Mouse (Mus musculus) ES-E14 (cell line): ENCODE measurements around the gene Cfap52.

ENCODE experiments used
- HCFC1 ChIP-seq: IDR thresholded peaks from 2 replicates; pipeline ENCODE4 v1.6.1; 2012; ENCODE audit warnings: low read length, inconsistent platforms, borderline replicate concordance; ENCODE audit not compliant: insufficient read depth
- MAFK ChIP-seq: IDR thresholded peaks from 2 replicates; pipeline ENCODE4 v1.6.1; 2014; ENCODE audit warnings: mild to moderate bottlenecking, low read depth, low read length, inconsistent platforms; ENCODE audit not compliant: insufficient read depth
- ZC3H11A ChIP-seq: IDR thresholded peaks from 2 replicates; pipeline ENCODE4 v1.6.1; 2012; ENCODE audit warnings: low read depth, mild to moderate bottlenecking, inconsistent platforms, low read length, borderline replicate concordance
- ZNF384 ChIP-seq: IDR thresholded peaks from 2 replicates; pipeline ENCODE4 v1.6.1; 2012; ENCODE audit warnings: low read depth, low read length, inconsistent platforms

DNA sequence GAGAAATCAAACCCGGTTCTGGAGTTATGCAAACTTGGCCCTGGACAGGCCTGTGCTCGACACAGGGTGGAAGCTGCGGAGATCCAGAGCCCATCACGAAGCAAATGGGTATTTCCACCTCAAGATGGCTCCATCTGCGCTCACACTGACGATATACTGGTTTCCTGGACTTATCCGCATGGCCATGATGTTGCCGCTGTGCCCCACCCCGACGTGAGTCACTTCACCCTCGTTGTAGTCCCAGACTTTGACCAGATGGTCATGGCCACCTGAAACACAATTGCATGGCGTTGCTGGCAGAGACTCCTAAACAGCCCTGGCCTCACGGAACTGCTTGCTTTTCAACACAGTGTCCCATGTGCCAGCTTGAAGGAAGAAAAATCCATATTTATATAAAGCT, 40.5 kb downstream of the Cfap52 start:
- TF ChIP-seq ZC3H11A (no peak), ZNF384 (no peak), HCFC1 (no peak), MAFK (no peak)
